Mouse (Mus musculus) heart, postnatal 14 days (tissue): ENCODE data around the gene Exoc2. TPM values are rescaled to one million over a fixed set of nuclear protein-coding genes. Genes with fewer than 3 reads are reported as not detected.
A peak's percentile ranks its signal among the peaks of the same experiment; 100 is the strongest.

ENCODE experiments used
- DNase-seq, 2 experiments: peaks; one replicate each; pipeline ENCODE4 v3.0.0; 2021 to 2022
- intact Hi-C: fragments of 180-260 bp; cut with DNase I; formaldehyde crosslinking; loops from one replicate; pipeline ENCODE4 v1.15.1; 2025
- long read RNA-seq, 2 experiments: library from polyadenylated mRNA; stranded (forward); transcript quantifications; one replicate each; pipeline ENCODE4 v2.0.0; 2021
- total RNA-seq, 2 experiments: library from RNA; stranded (reverse); gene quantifications; 2 replicates each; pipeline ENCODE4 v1.2.3; 2021

Gene Exoc2
- total RNA-seq: 10 to 100 TPM; 16.4 to 17.3 TPM
- long read RNA-seq, experiment 1, full-length matches to known transcripts: 8 of 12 reads
- long read RNA-seq, experiment 1, partial matches to known transcripts: 1 of 12 reads
- long read RNA-seq, experiment 1, other reads (novel, unspliced or antisense): 3 of 12 reads
- long read RNA-seq, experiment 2, full-length matches to known transcripts: 4 of 6 reads
- long read RNA-seq, experiment 2, partial matches to known transcripts: 1 of 6 reads
- long read RNA-seq, experiment 2, other reads (novel, unspliced or antisense): 1 of 6 reads

GRCm38 (mm10) chr13:30973501-30974246 is at the start of gene Exoc2, which contains the start of gene Gm5447:
TSS of gene Exoc2 (minus strand) at chr13:30974093.
TSS of gene Gm5447 (plus strand) at chr13:30974204.
- intact Hi-C loops: loop anchor here (10.0 kb wide), 1 partner anchor 319 kb away; the partner anchor contains the start of gene Dusp22

DNA sequence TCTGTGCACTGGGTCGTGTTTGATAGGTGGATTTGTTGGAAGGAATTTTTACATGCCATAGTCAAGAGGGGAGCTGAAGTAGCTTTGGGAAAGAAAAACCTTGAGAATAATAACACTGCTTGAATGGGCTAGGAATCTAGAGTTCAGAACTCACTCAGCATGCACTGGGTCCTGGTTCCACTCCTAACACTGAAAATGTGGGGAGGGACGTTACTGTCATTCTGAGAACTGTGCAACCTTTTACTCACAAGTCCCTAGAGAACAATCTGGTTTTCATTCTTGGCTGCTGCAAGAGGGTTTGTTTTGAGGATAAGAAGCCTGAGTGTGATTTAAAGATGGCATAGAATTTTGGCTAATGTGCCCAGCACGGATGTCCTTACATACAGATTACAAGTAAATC is 49.8 kb upstream of the Exoc2 start:
- no peak for DNase-seq
- intact Hi-C loops: no loop called here

More at GRCm38 (mm10) chr13:30973501-30974246, at the start of gene Exoc2, which contains the start of gene Gm5447:
- DNase-seq: peak; percentile 89

- intact Hi-C loops: no loop called here
- DNase-seq: no peak
These were observed 48.0 kb upstream of the Exoc2 start for GRCm38 (mm10) chr13:31021927-31022326.

DNA sequence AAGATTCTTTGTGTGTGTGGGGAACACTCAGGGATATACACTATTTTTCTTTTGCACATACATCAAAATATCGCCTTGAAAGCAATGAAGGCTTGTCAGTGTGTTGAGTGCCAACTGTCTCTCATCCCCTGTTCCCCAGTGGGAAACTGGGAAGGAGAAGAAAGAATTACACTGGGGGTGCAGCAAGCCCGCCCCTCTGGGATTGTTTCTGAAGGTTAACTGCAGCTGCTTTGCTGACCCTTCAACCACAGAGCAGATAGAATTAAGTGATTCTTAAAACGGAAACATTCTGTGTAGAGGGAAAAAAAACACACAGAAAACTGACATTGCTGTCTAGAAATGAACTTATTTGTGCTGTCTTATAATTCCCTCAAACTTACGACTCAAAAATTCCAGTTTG is 47.6 kb upstream of the Exoc2 start:
- intact Hi-C loops: no loop called here
- no peak for DNase-seq

DNA sequence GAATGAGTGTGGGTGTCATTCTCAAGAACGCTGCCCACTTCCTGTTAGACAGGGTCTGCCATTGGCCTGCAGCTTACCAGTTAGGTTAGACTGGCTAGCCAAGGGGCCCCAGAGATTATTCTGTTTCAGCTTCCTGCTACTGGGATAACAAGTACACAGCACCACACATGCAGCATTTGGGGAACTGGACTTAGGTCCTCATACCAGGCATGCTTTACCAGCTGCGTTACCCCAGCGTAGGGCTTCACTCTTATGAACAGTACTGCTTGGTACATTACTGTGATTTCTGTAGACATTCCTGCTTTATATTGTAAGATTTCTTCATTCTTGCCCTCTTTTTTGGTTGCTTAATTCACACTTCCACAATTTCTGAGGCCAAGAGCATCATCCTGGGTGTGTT is 43.7 kb upstream of the Exoc2 start:
- intact Hi-C loops: no loop called here
- DNase-seq: no peak

GRCm38 (mm10) chr13:31004995-31005394 is 31.1 kb upstream of the Exoc2 start:
- intact Hi-C loops: no loop called here
- DNase-seq: no peak

GRCm38 (mm10) chr13:31004458-31004857 is 30.6 kb upstream of the Exoc2 start:
- intact Hi-C loops: no loop called here
- DNase-seq: no peak

DNA sequence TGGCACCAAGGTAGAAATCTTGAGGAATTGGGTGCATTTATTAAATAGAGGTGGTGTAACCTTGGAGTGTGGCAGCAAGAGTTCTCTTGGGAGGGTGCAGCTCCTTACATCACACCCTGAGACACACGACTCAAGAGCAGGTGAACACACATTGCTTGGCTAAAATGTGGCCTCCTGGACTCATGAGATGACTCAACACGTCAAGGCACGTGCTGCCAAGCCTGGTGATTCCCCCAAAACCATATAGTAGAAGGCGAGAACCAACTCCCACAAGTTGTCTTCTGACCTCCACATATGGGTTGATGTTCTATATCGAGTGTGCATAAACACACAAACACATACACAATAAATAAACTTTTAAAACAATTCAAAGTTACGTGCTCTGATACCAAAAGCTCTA is 25.9 kb upstream of the Exoc2 start:
- intact Hi-C loops: loop anchor here (10.0 kb wide), 1 partner anchor 625 kb away; the partner anchor contains the start of gene Foxf2
- DNase-seq: no peak

DNA sequence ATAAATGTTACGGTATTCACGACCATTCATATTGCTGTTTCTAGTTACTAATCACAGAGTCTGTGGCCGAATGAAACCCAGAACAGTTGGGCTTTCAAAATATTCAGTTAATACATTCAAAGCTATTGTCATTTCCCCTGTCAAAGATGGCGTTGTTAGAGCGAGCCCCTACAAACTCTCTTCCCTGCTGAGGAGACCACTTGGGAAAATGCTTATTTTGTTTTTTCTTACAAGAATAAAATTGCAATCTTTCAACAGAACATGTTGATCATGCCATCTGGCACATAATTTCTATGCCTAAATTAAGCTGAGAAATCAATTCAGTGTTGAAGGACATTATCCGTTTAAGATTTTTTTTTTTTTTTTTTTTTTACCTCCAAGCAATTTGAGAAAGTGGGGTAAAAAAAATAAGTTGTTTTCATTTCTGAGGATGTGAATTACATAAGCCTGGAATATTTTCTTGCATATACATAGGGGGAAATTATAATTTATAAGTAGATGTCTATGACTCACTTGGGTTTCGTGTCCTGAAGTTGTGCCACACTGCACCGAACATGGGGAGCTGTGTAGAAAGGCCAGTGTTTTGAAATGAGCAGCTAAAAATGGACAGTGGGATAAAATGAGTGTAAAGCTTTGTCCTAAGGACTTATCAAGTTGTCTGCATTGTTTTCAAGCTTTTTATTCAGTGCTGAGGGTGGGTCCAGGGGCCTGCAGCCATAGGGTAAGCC is 23.8 kb upstream of the Exoc2 start:
- intact Hi-C loops: loop anchor here (10.0 kb wide), 1 partner anchor 627 kb away; the partner anchor contains the start of gene Foxf2

GRCm38 (mm10) chr13:30994249-30994858 is 20.5 kb upstream of the Exoc2 start:
- DNase-seq: no peak
- intact Hi-C loops: loop anchor here (10.0 kb wide), 1 partner anchor 630 kb away; the partner anchor contains the start of gene Foxf2

More for the DNA sequence above, 23.8 kb upstream of the Exoc2 start:
- DNase-seq: no peak

GRCm38 (mm10) chr13:30993819-30994218 is 19.9 kb upstream of the Exoc2 start:
- intact Hi-C loops: loop anchor here (10.0 kb wide), 1 partner anchor 631 kb away; the partner anchor contains the start of gene Foxf2
- peak; percentile 33 to 60 for DNase-seq

GRCm38 (mm10) chr13:30990233-30990632 is 16.3 kb upstream of the Exoc2 start:
- no peak for DNase-seq
- intact Hi-C loops: loop anchor here (10.0 kb wide), 1 partner anchor 635 kb away; the partner anchor contains the start of gene Foxf2

GRCm38 (mm10) chr13:30989710-30990109 is 15.8 kb upstream of the Exoc2 start:
- DNase-seq: no peak
- intact Hi-C loops: loop anchor here (10.0 kb wide), 1 partner anchor 635 kb away; the partner anchor contains the start of gene Foxf2

DNA sequence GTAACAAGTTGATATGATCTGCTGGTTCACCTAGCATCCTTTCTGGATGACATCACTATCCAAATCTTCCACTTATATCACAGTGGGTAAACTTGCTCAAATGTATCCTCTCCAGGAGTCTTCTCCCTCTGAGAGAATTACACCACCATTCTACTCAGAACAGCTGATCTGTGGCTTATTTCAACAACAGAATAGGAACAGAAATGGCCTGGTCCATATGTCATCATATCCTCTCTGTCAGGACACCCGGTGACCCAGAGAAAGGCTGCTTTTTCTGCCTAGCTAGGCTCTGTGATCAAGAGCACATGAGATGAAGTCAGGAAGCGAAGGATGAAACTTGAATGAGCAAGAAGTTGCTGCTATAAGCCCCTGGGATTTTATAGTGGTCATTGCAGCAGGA is 13.8 kb upstream of the Exoc2 start:
- DNase-seq: no peak
- intact Hi-C loops: no loop called here

- intact Hi-C loops: no loop called here
- DNase-seq: peak in 1 of 2 experiments; percentile 6
These were observed 13.1 kb upstream of the Exoc2 start for GRCm38 (mm10) chr13:30986934-30987455.

DNA sequence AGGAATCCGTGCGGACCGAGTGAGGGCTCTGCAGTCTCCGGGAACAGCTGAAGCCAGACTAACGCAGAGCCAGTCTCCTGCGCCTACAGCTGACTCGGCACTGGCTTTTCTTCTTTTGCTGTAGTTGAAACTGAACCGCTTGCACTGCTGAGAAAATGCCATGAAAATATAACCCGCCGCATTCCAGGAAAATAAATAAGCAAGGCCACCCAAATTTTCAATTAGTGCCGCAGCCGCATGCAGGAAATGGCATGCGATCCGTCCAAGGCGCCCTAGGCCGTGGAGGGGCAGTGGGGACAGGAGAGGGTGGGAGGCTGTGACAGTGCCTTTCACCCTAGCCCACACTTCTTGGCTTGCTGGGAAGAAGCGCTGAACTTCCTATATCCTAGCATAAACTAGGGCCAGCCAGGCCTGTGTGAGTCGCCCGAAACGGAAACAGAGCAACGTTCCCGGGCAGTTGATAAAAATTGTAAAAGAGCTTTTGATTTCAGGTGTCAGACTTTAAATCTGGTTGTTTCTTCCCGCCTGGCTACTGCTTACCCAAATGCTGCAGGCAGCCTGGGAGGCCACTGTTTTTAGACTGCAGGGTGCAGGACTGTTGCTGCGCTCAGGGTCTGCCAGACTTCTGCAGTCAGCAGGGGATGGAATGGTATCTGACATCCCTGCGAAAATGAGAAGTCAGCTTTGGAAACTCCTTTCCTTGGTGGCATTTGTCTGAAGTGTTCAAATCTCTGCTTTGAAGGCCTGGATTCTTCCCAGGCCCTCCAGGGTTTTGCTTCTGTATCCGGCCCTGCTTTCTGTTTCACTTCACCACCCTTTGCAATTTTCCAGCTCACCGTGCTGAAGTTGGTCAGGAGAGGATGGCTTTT is 11.9 kb upstream of the Exoc2 start:
- intact Hi-C loops: no loop called here
- DNase-seq: peak; percentile 49 to 63

DNA sequence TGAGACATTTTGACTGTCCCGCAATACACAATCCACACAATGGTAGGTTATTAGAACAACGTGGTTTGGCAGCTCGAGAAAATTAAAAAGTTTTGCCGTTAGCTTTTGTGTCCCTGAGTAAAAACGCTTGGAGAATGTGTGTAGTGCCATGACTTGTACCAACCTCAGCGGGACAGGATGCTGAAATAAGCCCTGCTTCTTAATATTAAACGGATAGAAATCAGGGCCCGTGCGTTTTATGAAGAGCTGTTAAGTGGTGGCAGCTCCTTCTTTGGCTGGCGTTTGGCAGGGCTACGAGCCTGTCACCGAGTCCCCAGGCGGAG is 11.3 kb upstream of the Exoc2 start:
- DNase-seq: no peak
- intact Hi-C loops: no loop called here

DNA sequence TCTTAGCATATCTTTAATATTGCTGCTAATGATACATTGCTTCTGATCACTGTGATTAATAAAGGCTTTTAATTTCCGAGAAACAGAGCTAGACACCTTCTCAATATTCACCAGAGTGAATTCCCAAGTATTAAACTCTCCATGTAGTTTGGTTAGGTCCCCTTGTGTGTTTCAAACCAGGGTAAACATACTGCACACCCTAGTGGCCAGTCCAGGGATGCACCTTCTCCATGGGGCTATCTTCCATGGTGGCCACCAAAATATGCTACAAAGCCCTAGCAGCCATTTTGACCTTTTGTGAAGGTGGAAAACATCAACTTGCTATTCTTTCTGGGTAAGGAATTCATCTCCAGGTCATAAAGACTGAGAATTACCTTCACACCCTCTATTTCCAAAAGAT is 7.8 kb upstream of the Exoc2 start:
- intact Hi-C loops: loop anchor here (2.0 kb wide), 2 partner anchors 93 to 415 kb away; no protein-coding TSS in a partner anchor
- peak; percentile 39 to 64 for DNase-seq

GRCm38 (mm10) chr13:30978224-30978623 is 4.3 kb upstream of the Exoc2 start:
- intact Hi-C loops: loop anchor here (10.0 kb wide), 1 partner anchor 323 kb away; the partner anchor contains the start of gene Dusp22
- no peak for DNase-seq
